Comparison of ENCODE assay signal across 12 mouse cellular contexts in genomic region chr1:51539634-51540033, GRCm38 (mm10).
DNase-seq lines count a peak whose midpoint lies in the region; ATAC-seq and TF ChIP-seq lines count a peak whose summit lies in the region.
"Had no signal": no experiment of that assay in that cellular context is flagged by ENCODE, and none has a peak within 500 bp of the region (broad histone marks: within the 10 kb centered on the region; RNA-seq: fewer than 3 reads in every experiment).

No protein-coding gene starts in this region.

- H3K27me3 ChIP-seq in heart, embryonic 13.5 days (replicated peaks) = no peaks in the 10 kb centered on the region
- no peaks in the 10 kb centered on the region for H3K27me3 ChIP-seq in lung, embryonic 16.5 days (ENCODE audit: control insufficient read depth, insufficient read depth, low read depth, low read length)
- H3K27me3 ChIP-seq: Patski had no signal

- H3K4me3 ChIP-seq in heart, embryonic 13.5 days = no peak overlapping the region
- H3K4me3 ChIP-seq in lung, embryonic 16.5 days (ENCODE audit: low read length) = no peak overlapping the region
- H3K4me3 ChIP-seq in bone marrow macrophage, adult 2 months (ENCODE audit: insufficient read depth, low read length) = no peak overlapping the region

- no peaks in the 10 kb centered on the region for H3K9me3 ChIP-seq in heart, embryonic 13.5 days
- no peaks in the 10 kb centered on the region for H3K9me3 ChIP-seq in lung, embryonic 16.5 days (ENCODE audit: control insufficient read depth, low read length)

- no peak for DNase-seq in heart, postnatal 36 days
- DNase-seq in lung, adult 18-20 months = no peak
- no peak for DNase-seq in spleen, adult 18-20 months
- no peak for DNase-seq in cerebellum, adult 11-12 months
- DNase-seq: adrenal gland, adult 2 months; embryo, embryonic 11 days; lung, postnatal 36 days had no signal

- ATAC-seq in heart, embryonic 13.5 days (ENCODE audit: extremely low read depth, insufficient number of reproducible peaks, low FRiP score, low TSS enrichment) = no peak
- peak; percentile 43; the same call in 1 of the 2 replicates for ATAC-seq in lung, embryonic 16.5 days (ENCODE audit: low read depth)
- ATAC-seq in neutrophil, adult 5-6 weeks (ENCODE audit: extremely low read depth, insufficient number of reproducible peaks, low FRiP score, poor library complexity, severe bottlenecking) = peak; percentile 56; the same call in 1 of the 2 replicates
- ATAC-seq: Patski had no signal

- intact Hi-C loops in heart, postnatal 36 days (cut with DNase I) = no loop called here

- WGBS in heart, embryonic 13.5 days = 53% methylated on average over 4 of the region's 4 CpGs
- WGBS in lung, embryonic 16.5 days = 51% methylated on average over 4 of the region's 4 CpGs

- H3K9ac ChIP-seq in heart, embryonic 13.5 days = no peak overlapping the region
- H3K9ac ChIP-seq in lung, embryonic 16.5 days (ENCODE audit: low read length) = no peak overlapping the region

- no peak for TF ChIP-seq POLR2A in bone marrow macrophage, adult 2 months (IDR thresholded peaks at IDR 0.05; ENCODE audit: borderline replicate concordance, low read depth, low read length)

- H3K27ac ChIP-seq in heart, embryonic 13.5 days (replicated peaks) = peak overlapping the region; percentile 34; the same call in 1 of the 2 replicates
- no peak overlapping the region for H3K27ac ChIP-seq in lung, embryonic 16.5 days (ENCODE audit: low read length)
- H3K27ac ChIP-seq in bone marrow macrophage, adult 2 months (ENCODE audit: insufficient read depth, low read depth, low read length) = peak overlapping the region; percentile 53

- TF ChIP-seq CTCF in bone marrow macrophage, adult 2 months (IDR thresholded peaks at IDR 0.05; ENCODE audit: low read depth, low read length) = no peak

- H3K36me3 ChIP-seq in heart, embryonic 13.5 days = no peaks in the 10 kb centered on the region
- H3K36me3 ChIP-seq in lung, embryonic 16.5 days (ENCODE audit: control insufficient read depth, insufficient read depth, low read length) = no peaks in the 10 kb centered on the region

- peaks cover 6% of the 10 kb centered on the region for H3K4me1 ChIP-seq in heart, embryonic 13.5 days
- peaks cover 3% of the 10 kb centered on the region; the same call in 1 of the 2 replicates for H3K4me1 ChIP-seq in lung, embryonic 16.5 days (replicated peaks; ENCODE audit: control insufficient read depth, insufficient read depth, low read length)
- H3K4me1 ChIP-seq in bone marrow macrophage, adult 2 months (ENCODE audit: control insufficient read depth, insufficient read depth, low read length) = peaks cover 20% of the 10 kb centered on the region

- no peak overlapping the region for H3K4me2 ChIP-seq in heart, embryonic 13.5 days
- H3K4me2 ChIP-seq in lung, embryonic 16.5 days (ENCODE audit: low read depth, low read length) = no peak overlapping the region
